Mouse (Mus musculus) liver, postnatal 0 days (tissue): Measurements from ENCODE around the gene Jkamp. TPM values are rescaled to one million over a fixed set of nuclear protein-coding genes. Genes with fewer than 3 reads are reported as not detected.
A peak's percentile ranks its signal among the peaks of the same experiment; 100 is the strongest.

ENCODE experiments used
- ATAC-seq: fragments of 200-750 bp; cut with Nextera tagmentation; 2 replicates; pipeline ENCODE4 v1.8.0; 2017; ENCODE audit warnings: mild to moderate bottlenecking, moderate library complexity
- DNase-seq: peaks from one replicate; pipeline ENCODE4 v3.0.0-alpha.2; 2016
- H3K27ac ChIP-seq: fragments of 300-500 bp; sonication (generic); 2 replicates; pipeline ENCODE4 v1.5.1; 2014; ENCODE audit warnings: antibody characterized with exemption, moderate library complexity, mild to moderate bottlenecking, low read depth
- H3K27me3 ChIP-seq: fragments of 300-500 bp; sonication (generic); 2 replicates; pipeline ENCODE4 v1.6.1; 2014; ENCODE audit warnings: low read length, control low read depth, mixed read lengths; ENCODE audit not compliant: insufficient read depth
- H3K36me3 ChIP-seq: fragments of 300-500 bp; sonication (generic); replicated peaks from 2 replicates; pipeline ENCODE4 v1.6.1; 2014; ENCODE audit warnings: mild to moderate bottlenecking, control low read depth, low read length, moderate library complexity, mixed read lengths; ENCODE audit not compliant: insufficient read depth
- H3K4me1 ChIP-seq: fragments of 300-500 bp; sonication (generic); 2 replicates; pipeline ENCODE4 v1.6.1; 2014; ENCODE audit warnings: antibody characterized with exemption, mild to moderate bottlenecking, control low read depth; ENCODE audit not compliant: insufficient read depth
- H3K4me2 ChIP-seq: fragments of 300-500 bp; sonication (generic); 2 replicates; pipeline ENCODE4 v1.6.1; 2014; ENCODE audit warnings: low read depth, mild to moderate bottlenecking, low read length, moderate library complexity, mixed read lengths
- H3K4me3 ChIP-seq: fragments of 300-500 bp; sonication (generic); 2 replicates; pipeline ENCODE4 v1.5.1; 2014; ENCODE audit warnings: low read depth, low read length
- H3K9ac ChIP-seq: fragments of 300-500 bp; sonication (generic); replicated peaks from 2 replicates; pipeline ENCODE4 v1.6.1; 2014; ENCODE audit warnings: mild to moderate bottlenecking, moderate library complexity
- H3K9me3 ChIP-seq: fragments of 300-500 bp; sonication (generic); 2 replicates; pipeline ENCODE4 v1.6.1; 2016; ENCODE audit warnings: mild to moderate bottlenecking, control low read depth, low read length, mixed read lengths
- CTCF ChIP-seq: sonication (generic); IDR thresholded peaks from 2 replicates; pipeline ENCODE4 v1.5.1; 2016; ENCODE audit warnings: antibody characterized with exemption, low read depth
- EP300 ChIP-seq: IDR thresholded peaks from 2 replicates; pipeline ENCODE4 v1.6.1; 2016; ENCODE audit warnings: antibody characterized with exemption, low read depth, mild to moderate bottlenecking
- WGBS: fragments of 180-500 bp; shearing (Covaris S2); extraction: QIAGEN DNeasy Blood & Tissue Kit; methylation state at CpG from one replicate; pipeline ENCODE4 v1.1.7; 2014; ENCODE audit not compliant: insufficient replicate concordance; 5-methylcytosine and 5-hydroxymethylcytosine counted together
- polyA plus RNA-seq: library from polyadenylated mRNA; unstranded; fragments of >200 nt; fragmentation: Nextera tagmentation; extraction: Ambion mirVana; gene quantifications from 2 replicates; pipeline ENCODE4 v1.2.1, GENCODE M21; 2015

The Jkamp gene
- polyA plus RNA-seq, 1 experiment from 2014 or later: 28.6 TPM

DNA sequence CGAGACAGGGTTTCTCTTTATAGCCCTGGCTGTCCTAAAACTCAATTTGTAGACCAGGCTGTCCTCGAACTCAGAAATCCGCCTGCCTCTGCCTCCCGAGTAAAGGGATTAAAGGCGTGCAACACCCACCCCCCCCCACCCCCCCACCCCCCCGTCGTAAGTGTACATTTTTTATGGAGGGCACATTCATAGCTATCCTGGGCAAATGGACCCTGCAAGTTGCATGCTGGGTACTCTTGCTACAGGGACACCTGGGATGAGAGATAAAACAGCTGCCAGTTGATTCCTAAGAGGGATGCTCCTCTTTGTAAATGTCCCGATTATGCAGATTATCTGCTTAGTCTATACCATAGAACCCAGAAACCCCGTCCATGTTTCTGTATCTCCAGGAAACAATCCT, 2.1 kb upstream of the Jkamp start:
- Histone ChIP-seq H3K4me1 (peaks cover 18% of the 10 kb centered on the region), H3K36me3 (no peaks in the 10 kb centered on the region), H3K4me3 (no peak overlapping the region), H3K27me3 (no peaks in the 10 kb centered on the region), H3K27ac (no peak overlapping the region), H3K9me3 (no peaks in the 10 kb centered on the region), H3K4me2 (peak overlapping the region; percentile 94; the same call in 1 of the 2 replicates), H3K9ac (no peak overlapping the region)
- no peak for TF ChIP-seq CTCF
- no peak for TF ChIP-seq EP300
- DNase-seq (no peak), ATAC-seq (no peak)
- 62% methylated on average over 9 of the region's 9 CpGs for WGBS

DNA sequence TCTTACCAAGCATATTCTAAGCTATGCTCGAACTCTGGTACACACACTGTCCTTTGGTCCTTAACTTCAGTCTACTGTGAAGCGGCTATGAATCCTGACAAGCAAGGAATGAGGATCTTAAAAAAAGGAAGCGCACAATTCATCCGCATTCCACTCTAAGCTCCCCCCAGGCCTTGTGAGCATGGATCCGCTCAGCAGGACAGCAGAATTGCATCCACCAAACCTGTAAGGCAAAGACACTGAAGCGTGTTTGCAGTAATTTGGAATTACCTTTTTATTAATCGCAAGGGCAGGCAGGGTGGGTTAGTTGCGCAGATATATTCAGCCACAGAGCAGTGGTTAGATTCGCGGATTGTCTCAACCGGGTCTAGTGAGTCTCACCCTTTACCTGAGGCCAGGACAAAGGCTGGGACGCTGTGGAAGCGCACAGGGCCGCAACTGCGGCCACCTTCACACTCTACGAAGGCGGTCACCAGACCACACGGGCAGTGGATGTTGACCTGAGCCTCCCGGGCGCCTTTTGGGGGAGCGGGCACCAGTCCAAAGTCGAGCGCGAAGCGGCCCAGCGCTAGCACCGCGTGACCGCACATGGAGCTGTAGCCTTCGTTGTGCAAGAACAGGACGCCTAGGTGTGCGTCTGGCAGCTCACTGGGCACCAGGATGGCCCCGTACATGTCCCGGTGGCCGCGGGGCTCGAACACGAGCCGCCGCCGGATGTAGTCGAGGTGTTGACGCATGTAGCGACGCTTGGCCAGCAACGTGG, 947 bp upstream of the Jkamp start:
- peak overlapping the region; percentile 96 for H3K27ac ChIP-seq
- H3K9ac ChIP-seq: peak overlapping the region; percentile 68
- ATAC-seq (peak; percentile 42), DNase-seq (peak; percentile 79)
- H3K36me3 ChIP-seq: no peaks in the 10 kb centered on the region
- H3K4me1 ChIP-seq: peaks cover 18% of the 10 kb centered on the region
- WGBS: 9% methylated on average over 46 of the region's 46 CpGs
- H3K4me2 ChIP-seq: peak overlapping the region; percentile 94
- no peaks in the 10 kb centered on the region for H3K27me3 ChIP-seq
- no peaks in the 10 kb centered on the region for H3K9me3 ChIP-seq
- H3K4me3 ChIP-seq: peak overlapping the region; percentile 68
- TF ChIP-seq EP300 (no peak), CTCF (no peak)

DNA sequence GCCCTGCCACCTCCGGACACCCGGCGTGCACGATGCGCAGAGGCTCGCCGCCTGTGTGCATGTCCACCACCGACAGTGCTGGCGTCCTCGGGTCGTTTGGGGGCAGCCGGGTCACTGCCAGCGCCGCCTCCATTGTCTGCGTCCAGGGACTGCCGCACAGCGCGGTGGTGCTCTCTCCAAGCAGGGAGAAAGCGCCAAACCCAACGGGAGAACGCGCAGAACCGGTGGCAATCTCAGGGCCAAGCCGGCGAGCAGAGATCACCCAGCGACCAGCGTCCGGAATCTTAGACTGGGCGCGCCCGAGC, 413 bp upstream of the Jkamp start:
- peak overlapping the region; percentile 94 for H3K4me2 ChIP-seq
- ATAC-seq (peak; percentile 13), DNase-seq (no peak)
- no peaks in the 10 kb centered on the region for H3K27me3 ChIP-seq
- no peaks in the 10 kb centered on the region for H3K9me3 ChIP-seq
- H3K36me3 ChIP-seq: 0 out of 2 replicates have a peak, but pooled peaks cover 3% of the 10 kb centered on the region
- peak overlapping the region; percentile 68 for H3K9ac ChIP-seq
- peak overlapping the region; percentile 68 for H3K4me3 ChIP-seq
- TF ChIP-seq EP300 (no peak), CTCF (no peak)
- WGBS: under 1% methylated on average over 31 of the region's 31 CpGs
- peaks cover 18% of the 10 kb centered on the region for H3K4me1 ChIP-seq
- peak overlapping the region; percentile 96 for H3K27ac ChIP-seq

DNA sequence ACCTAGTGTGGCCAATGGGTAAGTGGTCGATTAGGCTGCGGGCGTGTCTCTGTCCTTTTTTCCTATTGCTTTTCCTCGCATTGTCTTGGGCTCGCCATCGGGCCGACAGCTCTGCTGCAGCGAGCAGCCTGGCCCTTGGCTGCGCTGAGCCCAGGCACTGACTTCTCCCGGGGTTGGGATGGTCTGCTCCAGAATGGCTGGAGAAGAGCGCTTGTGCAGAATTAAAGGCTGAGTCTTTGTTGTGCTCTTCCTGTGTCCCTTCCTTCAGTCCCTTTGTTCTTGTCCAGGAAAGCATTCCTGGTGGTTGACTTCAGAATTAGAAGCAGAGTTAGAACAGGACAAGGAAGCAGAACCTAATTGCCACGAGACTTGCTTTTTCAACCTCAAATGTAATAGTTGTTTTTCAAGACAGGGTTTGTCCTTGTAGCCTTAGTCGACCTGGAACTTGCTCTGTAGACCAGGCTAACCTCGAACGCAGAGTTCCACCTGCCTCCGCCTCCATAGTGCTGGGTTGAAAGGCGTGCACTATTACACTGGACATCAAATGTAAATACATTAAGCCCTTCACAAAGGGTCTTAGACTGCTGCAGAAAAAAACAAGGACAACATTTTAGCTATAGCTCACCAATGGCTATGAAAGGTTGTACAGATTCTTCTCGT, 907 bp downstream of the Jkamp start:
- no peak for TF ChIP-seq EP300
- TF ChIP-seq CTCF: no peak
- 2% methylated on average over 18 of the region's 18 CpGs for WGBS
- Histone ChIP-seq H3K4me3 (peak overlapping the region; percentile 68), H3K27ac (peak overlapping the region; percentile 96), H3K9ac (peak overlapping the region; percentile 73), H3K4me2 (peak overlapping the region; percentile 94), H3K4me1 (peaks cover 18% of the 10 kb centered on the region), H3K36me3 (0 out of 2 replicates have a peak, but pooled peaks cover 3% of the 10 kb centered on the region), H3K9me3 (no peaks in the 10 kb centered on the region), H3K27me3 (no peaks in the 10 kb centered on the region)
- DNase-seq (no peak), ATAC-seq (peak; percentile 13)

DNA sequence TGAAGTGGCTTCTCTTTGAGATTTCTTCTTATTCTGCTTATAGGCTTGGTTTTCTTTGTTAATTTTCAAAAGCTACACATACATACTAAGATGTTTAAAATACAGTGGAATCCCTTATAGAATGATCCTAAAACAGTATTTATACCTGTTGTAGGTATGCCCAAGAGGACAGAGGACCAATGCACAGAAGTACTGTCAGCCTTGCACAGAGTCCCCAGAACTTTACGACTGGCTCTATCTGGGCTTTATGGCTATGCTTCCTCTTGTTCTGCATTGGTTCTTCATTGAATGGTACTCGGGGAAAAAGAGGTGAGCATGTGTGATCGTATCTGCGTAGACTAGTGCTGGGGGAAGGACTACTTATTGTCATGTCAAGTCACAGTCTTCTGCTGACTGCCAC, 4.4 kb downstream of the Jkamp start:
- 82% methylated on average over 4 of the region's 4 CpGs for WGBS

DNA sequence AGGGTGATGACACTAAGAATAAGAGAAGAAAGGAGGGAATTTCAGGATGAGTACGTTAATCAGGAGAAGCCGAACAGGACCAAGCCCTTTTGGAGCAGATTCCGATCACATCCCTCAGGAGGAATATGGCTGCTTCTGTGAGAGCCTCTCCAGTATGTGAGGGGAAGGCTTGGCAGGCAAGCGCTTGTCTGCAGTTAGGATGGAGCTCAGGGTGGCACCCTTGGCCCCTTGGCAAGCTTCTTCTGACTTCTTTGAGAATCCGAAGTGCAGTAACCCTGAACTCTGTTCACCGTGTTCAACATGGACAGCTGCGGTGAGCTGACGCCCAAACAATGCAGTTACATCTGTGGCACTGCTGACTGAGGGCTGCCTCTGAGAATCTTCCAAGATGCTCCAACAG, 11.6 kb downstream of the Jkamp start:
- ATAC-seq (no peak), DNase-seq (no peak)
- no peak overlapping the region for H3K4me3 ChIP-seq
- no peak overlapping the region for H3K4me2 ChIP-seq
- no peaks in the 10 kb centered on the region for H3K9me3 ChIP-seq
- no peaks in the 10 kb centered on the region for H3K27me3 ChIP-seq
- peaks cover 39% of the 10 kb centered on the region for H3K36me3 ChIP-seq
- WGBS: 94% methylated on average over 8 of the region's 8 CpGs
- no peaks in the 10 kb centered on the region for H3K4me1 ChIP-seq
- no peak overlapping the region for H3K9ac ChIP-seq
- H3K27ac ChIP-seq: no peak overlapping the region
- TF ChIP-seq CTCF (no peak), EP300 (no peak)

More for the DNA sequence above, 4.4 kb downstream of the Jkamp start:
- Histone ChIP-seq H3K9ac (no peak overlapping the region), H3K27ac (no peak overlapping the region), H3K36me3 (peaks cover 15% of the 10 kb centered on the region; the same call in 1 of the 2 replicates), H3K4me1 (peaks cover 10% of the 10 kb centered on the region), H3K27me3 (no peaks in the 10 kb centered on the region), H3K4me3 (no peak overlapping the region), H3K4me2 (no peak overlapping the region), H3K9me3 (no peaks in the 10 kb centered on the region)
- DNase-seq (no peak), ATAC-seq (no peak)
- TF ChIP-seq CTCF (no peak), EP300 (no peak)
